Mouse (Mus musculus): ENCODE measurements around the gene Klhl42.

GRCm38 (mm10) chr6:147145753-147146152 lies 54.6 kb downstream of the Klhl42 start:
- no peak for TF ChIP-seq CTCF (IDR thresholded peaks at IDR 0.05; ENCODE audit: insufficient read depth, low read depth, low read length)
- no peak for TF ChIP-seq POLR2A (IDR thresholded peaks at IDR 0.05; ENCODE audit: insufficient read depth, low read depth, low read length)

Data from olfactory bulb, adult 2 months (tissue).